Mouse (Mus musculus): Measurements from ENCODE around the gene Npm1.
A peak's percentile ranks its signal among the peaks of the same experiment; 100 is the strongest.

The Npm1 gene

DNA sequence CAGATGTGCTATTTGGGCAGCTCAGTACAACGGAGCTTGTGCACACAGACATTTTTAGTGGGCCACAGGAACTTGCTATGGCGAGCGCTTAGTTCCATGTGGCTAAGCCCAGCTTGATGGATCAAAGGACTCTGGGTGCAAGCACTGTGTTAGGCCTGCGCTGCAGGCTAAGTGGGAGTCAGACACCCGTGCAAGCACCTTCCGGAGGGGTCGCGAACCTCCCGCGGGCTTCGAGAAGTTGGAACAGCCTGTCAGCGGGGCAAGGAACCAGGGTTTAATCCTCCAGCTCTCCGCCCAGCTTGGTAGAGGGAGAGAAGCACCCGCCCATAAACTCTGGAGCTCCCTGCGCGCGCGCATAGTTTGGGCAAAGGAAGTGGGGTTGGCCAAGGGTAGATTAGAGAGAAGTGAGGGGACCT, 17.7 kb upstream of the Npm1 start:
- no peak for DNase-seq (ENCODE audit: low spot score in 2 of 2)

DNA sequence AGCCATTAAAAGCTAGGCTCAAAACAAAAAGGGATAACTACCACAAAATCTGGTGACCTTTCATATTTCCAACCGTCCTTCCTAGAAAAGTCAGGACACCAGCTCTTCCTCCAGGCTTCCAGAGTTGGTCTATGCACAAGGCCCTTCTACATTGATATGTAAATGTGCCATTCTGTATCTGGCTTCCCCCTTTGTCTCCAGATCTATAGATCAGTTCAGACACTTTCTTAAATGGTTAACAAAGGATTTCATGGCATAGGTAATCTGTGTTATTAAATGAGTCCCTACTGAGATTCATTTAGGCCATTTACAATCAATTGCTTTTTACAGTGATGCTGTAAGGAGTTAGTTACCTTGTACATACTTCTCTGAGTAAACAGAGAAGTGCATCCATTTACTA, 16.8 kb upstream of the Npm1 start:
- DNase-seq (ENCODE audit: low spot score in 2 of 2) = no peak

- no peak for DNase-seq (ENCODE audit: low spot score in 2 of 2)
Measured at GRCm38 (mm10) chr11:33176525-33177245, 13.7 kb upstream of the Npm1 start.

DNA sequence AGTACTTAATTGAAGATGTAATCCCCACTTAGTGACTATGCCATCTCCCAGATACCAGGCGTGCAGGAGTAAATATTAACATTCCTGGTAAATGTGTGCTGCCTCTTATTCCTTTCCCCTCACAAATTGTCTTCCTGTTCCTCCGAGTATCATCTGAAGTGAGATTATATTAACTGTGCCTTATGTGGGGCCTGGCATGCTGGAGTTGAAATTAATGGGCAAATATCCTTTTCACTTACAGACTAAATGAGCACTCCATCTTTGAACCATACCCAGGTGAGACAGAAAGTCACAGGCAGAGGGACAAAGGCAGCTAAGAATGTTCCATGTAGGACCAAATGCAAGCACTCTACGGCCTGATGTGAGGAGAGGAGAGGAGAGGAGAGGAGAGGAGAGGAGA, 12.8 kb upstream of the Npm1 start:
- DNase-seq (ENCODE audit: low spot score in 2 of 2) = no peak

- peak; percentile 6 to 28 for DNase-seq (ENCODE audit: low spot score in 2 of 2)
Measured at GRCm38 (mm10) chr11:33170489-33170888, 7.5 kb upstream of the Npm1 start.

DNA sequence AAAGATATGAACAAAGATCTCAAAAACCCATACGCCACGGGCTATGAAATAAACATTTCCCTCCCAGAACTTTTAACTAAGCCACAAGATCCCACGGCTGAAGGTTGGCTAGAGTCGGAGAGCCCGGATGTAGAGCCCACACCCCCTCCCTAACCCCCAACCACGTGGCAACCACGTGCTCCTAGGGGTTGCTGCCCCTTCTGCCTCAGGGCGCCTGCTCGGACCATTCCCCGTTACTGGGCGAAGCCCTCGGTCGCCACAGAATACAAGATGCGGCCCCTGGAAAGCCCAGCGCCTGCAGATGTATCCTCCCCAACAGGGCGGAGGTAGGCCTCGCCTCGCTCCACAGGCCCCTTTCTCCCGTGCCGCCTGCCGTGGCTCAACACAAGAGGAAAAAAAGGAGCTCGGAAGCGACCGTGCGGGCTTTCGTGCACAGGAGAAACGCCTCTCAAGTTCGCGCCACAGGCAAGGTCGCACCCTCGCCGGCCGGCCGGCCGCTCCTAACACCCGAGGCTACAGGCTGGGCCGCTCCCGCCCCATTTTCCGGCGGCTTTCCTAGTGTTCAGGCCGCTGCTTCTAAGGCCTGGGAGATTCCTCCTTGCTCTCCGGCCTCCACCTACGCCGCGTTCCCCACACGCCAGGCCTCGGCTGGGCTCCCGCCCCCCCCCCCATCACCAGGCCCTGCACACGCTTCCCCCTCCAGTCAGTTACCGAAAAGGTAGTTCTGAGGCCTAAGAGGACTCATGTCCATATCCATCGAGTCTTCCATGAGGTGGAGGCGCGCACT, 602 bp downstream of the Npm1 start:
- DNase-seq (ENCODE audit: low spot score in 2 of 2) = peak; percentile 66

DNA sequence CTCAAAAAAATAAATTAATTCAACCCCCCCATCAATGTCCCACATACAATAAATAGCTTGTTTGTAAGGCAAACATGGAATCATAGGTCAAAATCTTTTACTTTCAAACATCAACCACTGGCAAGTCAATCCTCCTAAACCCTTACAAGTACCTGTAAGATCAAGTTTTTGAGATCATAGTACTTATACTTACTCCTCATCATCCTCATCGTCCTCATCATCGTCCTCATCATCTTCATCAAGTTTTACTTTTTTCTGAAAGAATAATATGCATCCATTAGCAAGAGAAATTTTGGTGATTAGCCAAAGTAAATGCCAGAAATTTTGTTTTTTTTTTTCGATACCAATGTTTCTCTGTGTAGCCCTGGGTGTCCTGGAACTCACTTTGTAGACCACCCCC, 3.3 kb downstream of the Npm1 start:
- no peak for DNase-seq (ENCODE audit: low spot score in 2 of 2)

DNA sequence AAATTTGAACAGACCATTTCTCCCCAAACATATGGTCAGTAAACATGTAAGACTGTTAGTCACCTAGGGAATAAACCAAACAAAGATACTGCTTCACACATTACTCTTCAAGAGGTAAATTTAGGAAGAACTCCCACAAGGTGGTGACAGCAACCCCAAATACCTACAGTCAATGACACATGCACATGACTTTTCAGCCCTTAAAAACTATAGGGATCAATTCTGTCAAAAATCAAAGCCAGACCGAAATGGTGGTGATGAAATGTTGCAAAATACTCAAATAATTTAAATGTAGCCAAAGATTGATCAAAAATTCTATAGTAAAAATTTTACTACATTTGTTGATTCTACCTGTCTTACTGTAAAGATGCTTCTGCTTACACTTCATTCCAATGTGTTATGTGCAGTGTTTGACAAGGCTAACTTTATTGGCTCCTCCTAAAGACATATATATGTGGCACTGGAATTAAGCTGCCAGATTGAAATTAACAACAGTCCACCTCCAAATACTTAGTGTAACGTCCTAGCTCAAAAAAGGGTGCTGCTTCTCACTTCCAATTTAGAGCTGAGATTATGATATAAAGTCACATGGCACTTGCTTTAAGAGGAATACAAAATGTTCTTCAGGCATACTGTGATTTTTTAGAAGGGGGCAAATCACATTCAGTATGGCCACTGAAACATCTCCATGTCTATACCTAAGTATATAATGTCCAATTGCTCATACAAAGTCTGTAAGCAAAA, 5.4 kb downstream of the Npm1 start:
- no peak for DNase-seq (ENCODE audit: low spot score in 2 of 2)

GRCm38 (mm10) chr11:33156436-33157015, 6.5 kb downstream of the Npm1 start:
- DNase-seq (ENCODE audit: low spot score in 2 of 2) = no peak

DNA sequence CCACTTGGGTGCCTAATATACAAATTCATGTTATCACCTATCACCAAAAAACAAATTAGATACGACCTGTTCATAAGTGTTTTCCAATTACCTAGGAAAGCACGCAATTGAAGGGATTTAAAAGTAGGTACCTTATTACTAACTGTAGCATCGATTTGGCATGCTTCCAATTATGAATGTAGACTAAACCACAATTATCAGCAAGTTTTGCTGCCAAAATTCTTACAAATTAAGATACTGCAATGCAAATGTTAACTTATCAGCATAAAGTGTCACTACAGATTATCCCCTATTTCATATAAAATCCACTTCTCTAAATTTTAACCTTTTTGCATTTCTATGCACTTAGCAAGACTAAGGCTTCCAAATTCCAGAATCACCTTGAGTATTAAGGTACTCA, 8.5 kb downstream of the Npm1 start:
- DNase-seq (ENCODE audit: low spot score in 2 of 2) = no peak

DNA sequence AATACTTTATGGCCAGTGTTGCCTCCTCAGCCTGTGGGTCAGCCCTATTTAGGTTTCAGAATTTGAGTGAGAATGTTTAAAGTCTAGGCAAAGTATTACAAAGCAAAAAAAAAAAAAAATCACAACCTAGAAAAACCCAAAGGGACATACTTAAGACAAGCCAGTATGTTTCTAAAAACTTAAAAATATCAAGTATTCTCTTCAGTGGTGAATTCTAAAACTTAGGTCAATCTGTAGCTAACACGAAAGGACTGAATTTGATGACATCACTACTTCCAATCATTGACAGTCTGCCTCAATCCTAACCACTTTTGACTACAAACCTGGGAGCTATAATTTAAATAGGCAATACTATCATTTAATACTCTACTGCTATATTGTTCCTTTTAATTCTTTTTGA, 10.0 kb downstream of the Npm1 start:
- no peak for DNase-seq (ENCODE audit: low spot score in 2 of 2)

GRCm38 (mm10) chr11:33151780-33152145, 11.2 kb downstream of the Npm1 start:
- no peak for DNase-seq (ENCODE audit: low spot score in 2 of 2)

GRCm38 (mm10) chr11:33151128-33151779, 11.8 kb downstream of the Npm1 start:
- DNase-seq (ENCODE audit: low spot score in 2 of 2) = no peak

- no peak for DNase-seq (ENCODE audit: low spot score in 2 of 2)
Measured at GRCm38 (mm10) chr11:33150364-33150763, 12.6 kb downstream of the Npm1 start.

- no peak for DNase-seq (ENCODE audit: low spot score in 2 of 2)
Measured at GRCm38 (mm10) chr11:33149453-33149852, 13.6 kb downstream of the Npm1 start.

- no peak for DNase-seq (ENCODE audit: low spot score in 2 of 2)
Measured at GRCm38 (mm10) chr11:33149088-33149436, 13.9 kb downstream of the Npm1 start.

GRCm38 (mm10) chr11:33148338-33149087, 14.5 kb downstream of the Npm1 start:
- peak; percentile 43 to 54 for DNase-seq (ENCODE audit: low spot score in 2 of 2)

DNA sequence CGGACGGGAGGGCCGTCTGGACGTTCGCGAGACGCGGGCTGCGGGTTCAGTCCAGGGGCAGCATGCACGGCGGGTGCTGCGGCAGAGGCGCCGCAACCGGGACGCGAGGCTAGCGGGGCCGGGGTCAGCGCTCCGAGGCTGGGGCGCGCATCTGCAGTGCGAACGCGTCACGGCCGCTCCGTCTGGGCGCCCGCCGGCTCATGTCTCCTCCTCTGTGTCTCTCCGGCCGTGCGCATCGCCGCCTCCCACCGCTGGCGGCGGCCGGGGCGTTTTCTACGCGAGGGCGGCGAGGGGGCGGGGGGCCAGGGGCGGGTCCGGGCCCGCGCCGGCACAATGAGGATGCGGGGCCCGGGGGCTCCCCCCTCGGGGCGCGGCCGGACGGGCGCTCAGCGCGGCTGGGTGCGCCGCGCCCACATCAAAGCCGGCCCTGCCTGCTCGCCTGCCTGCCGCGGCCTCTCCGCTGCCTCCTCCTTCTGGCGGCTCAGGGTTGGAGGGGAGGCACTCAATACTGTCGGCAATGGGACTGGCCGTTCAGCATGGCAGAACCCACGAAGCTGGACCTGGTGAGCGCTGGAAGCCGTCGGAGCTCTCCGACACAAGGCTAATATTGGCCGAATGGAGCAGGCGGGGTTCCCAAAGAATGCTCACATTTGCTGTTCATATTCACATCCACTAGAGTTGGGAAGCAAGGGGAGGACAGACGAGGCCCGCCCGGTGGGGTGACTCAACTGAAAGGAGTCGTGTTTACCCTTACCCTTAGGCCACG, 15.3 kb downstream of the Npm1 start:
- peak; percentile 34 to 51 for DNase-seq (ENCODE audit: low spot score in 2 of 2)

DNA sequence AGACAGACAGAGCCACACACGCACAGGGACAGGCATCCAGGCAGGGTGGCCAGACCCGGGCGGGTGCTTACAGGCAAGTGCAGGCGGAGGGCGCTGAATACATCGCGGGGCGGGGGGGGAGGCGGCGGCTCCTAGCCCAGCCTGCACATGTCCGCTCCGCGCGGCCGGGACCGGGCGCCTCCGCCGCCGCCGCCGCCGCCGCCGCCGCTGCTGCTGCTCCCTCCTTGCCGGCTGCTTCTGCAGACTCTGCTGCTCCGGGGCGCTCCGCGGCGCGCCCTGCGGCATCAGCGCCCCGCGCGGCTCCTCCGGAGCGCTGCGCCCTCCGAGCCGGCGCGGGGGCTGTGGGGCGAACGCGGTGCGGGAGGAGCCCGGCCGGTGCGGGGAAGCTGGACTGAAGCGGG, 15.8 kb downstream of the Npm1 start, which contains the start of gene Fgf18:
TSS of gene Fgf18 (minus strand) at position 230 of the 401 bp plus-strand sequence.
- DNase-seq (ENCODE audit: low spot score in 2 of 2) = no peak

GRCm38 (mm10) chr11:33146651-33147131, 16.3 kb downstream of the Npm1 start:
- DNase-seq (ENCODE audit: low spot score in 2 of 2) = no peak

All from spleen, postnatal 36 days (tissue).